Mouse (Mus musculus) hindbrain, embryonic 14.5 days (tissue): ENCODE measurements around the gene Uqcrc2. TPM values are rescaled to one million over a fixed set of nuclear protein-coding genes. Genes with fewer than 3 reads are reported as not detected.

ENCODE experiments used
- ATAC-seq: fragments of 200-750 bp; cut with Nextera tagmentation; 2 replicates; pipeline ENCODE4 v1.8.0; 2017; ENCODE audit warnings: moderate number of reproducible peaks, mild to moderate bottlenecking, moderate TSS enrichment, moderate library complexity; ENCODE audit not compliant: low FRiP score
- DNase-seq: peaks from one replicate; pipeline ENCODE4 v3.0.0-alpha.2; 2015; ENCODE audit warnings: low spot score
- H3K27ac ChIP-seq: fragments of 300-500 bp; sonication (generic); 2 replicates; pipeline ENCODE4 v1.5.1; 2014; ENCODE audit warnings: mild to moderate bottlenecking, moderate library complexity
- H3K27me3 ChIP-seq: fragments of 300-500 bp; sonication (generic); 2 replicates; pipeline ENCODE4 v1.6.1; 2014; ENCODE audit warnings: mild to moderate bottlenecking, low read length, mixed read lengths; ENCODE audit not compliant: control insufficient read depth, insufficient read depth
- H3K36me3 ChIP-seq: fragments of 300-500 bp; sonication (generic); replicated peaks from 2 replicates; pipeline ENCODE4 v1.6.1; 2014; ENCODE audit not compliant: control insufficient read depth, insufficient read depth
- H3K4me1 ChIP-seq: fragments of 300-500 bp; sonication (generic); replicated peaks from 2 replicates; pipeline ENCODE4 v1.6.1; 2014; ENCODE audit warnings: antibody characterized with exemption, low read length, mixed read lengths; ENCODE audit not compliant: control insufficient read depth, insufficient read depth
- H3K4me2 ChIP-seq: fragments of 300-500 bp; sonication (generic); replicated peaks from 2 replicates; pipeline ENCODE4 v1.6.1; 2014; ENCODE audit warnings: mild to moderate bottlenecking, moderate library complexity
- H3K4me3 ChIP-seq: fragments of 300-500 bp; sonication (generic); replicated peaks from 2 replicates; pipeline ENCODE4 v1.5.1; 2014; ENCODE audit warnings: mild to moderate bottlenecking, low read length
- H3K9ac ChIP-seq: fragments of 300-500 bp; sonication (generic); 2 replicates; pipeline ENCODE4 v1.6.1; 2014
- H3K9me3 ChIP-seq: fragments of 300-500 bp; sonication (generic); 2 replicates; pipeline ENCODE4 v1.6.1; 2016; ENCODE audit warnings: low read length; ENCODE audit not compliant: control insufficient read depth
- WGBS: fragments of 180-500 bp; shearing (Covaris S2); extraction: QIAGEN DNeasy Blood & Tissue Kit; methylation state at CpG from one replicate; pipeline ENCODE4 v1.1.7; 2014; 5-methylcytosine and 5-hydroxymethylcytosine counted together
- polyA plus RNA-seq: library from polyadenylated mRNA; unstranded; fragments of >200 nt; fragmentation: Nextera tagmentation; extraction: Ambion mirVana; gene quantifications from 2 replicates; pipeline ENCODE4 v1.2.1, GENCODE M21; 2014

Gene Uqcrc2
- polyA plus RNA-seq, 1 experiment from 2014 or later: 249 TPM

GRCm38 (mm10) chr7:120682002-120682401 is 47.0 kb downstream of the Uqcrc2 start:
- no peaks in the 10 kb centered on the region for H3K9me3 ChIP-seq
- no peak overlapping the region for H3K27ac ChIP-seq

GRCm38 (mm10) chr7:120684731-120685161 is 49.8 kb downstream of the Uqcrc2 start:
- Histone ChIP-seq H3K27ac (no peak overlapping the region), H3K27me3 (no peaks in the 10 kb centered on the region), H3K4me2 (no peak overlapping the region), H3K4me1 (peaks cover 16% of the 10 kb centered on the region), H3K4me3 (no peak overlapping the region), H3K9me3 (no peaks in the 10 kb centered on the region), H3K9ac (no peak overlapping the region), H3K36me3 (no peaks in the 10 kb centered on the region; the same call in 1 of the 2 replicates)
- ATAC-seq (no peak), DNase-seq (no peak)
- 91% methylated on average over 2 of the region's 2 CpGs for WGBS

More at GRCm38 (mm10) chr7:120682002-120682401, 47.0 kb downstream of the Uqcrc2 start:
- Histone ChIP-seq H3K27me3 (no peaks in the 10 kb centered on the region), H3K4me1 (peaks cover 35% of the 10 kb centered on the region), H3K9ac (no peak overlapping the region), H3K4me2 (no peak overlapping the region), H3K36me3 (no peaks in the 10 kb centered on the region; the same call in 1 of the 2 replicates), H3K4me3 (no peak overlapping the region)
- ATAC-seq (no peak), DNase-seq (no peak)
- WGBS: 83% methylated on average over 4 of the region's 4 CpGs

GRCm38 (mm10) chr7:120685227-120685626 is 50.3 kb downstream of the Uqcrc2 start:
- Histone ChIP-seq H3K4me1 (peaks cover 12% of the 10 kb centered on the region; the same call in 1 of the 2 replicates), H3K4me3 (no peak overlapping the region), H3K27me3 (no peaks in the 10 kb centered on the region), H3K36me3 (no peaks in the 10 kb centered on the region; the same call in 1 of the 2 replicates), H3K9ac (no peak overlapping the region), H3K27ac (no peak overlapping the region), H3K4me2 (no peak overlapping the region), H3K9me3 (no peaks in the 10 kb centered on the region)
- 81% methylated on average over 6 of the region's 6 CpGs for WGBS
- ATAC-seq (no peak), DNase-seq (no peak)

- Histone ChIP-seq H3K27me3 (no peaks in the 10 kb centered on the region), H3K9ac (no peak overlapping the region), H3K4me2 (no peak overlapping the region), H3K36me3 (peaks cover 7% of the 10 kb centered on the region), H3K4me1 (0 out of 2 replicates have a peak, but pooled peaks cover 2% of the 10 kb centered on the region), H3K9me3 (no peaks in the 10 kb centered on the region), H3K27ac (no peak overlapping the region), H3K4me3 (no peak overlapping the region)
- ATAC-seq: no peak
- DNase-seq: no peak
- 71% methylated on average over 4 of the region's 4 CpGs for WGBS
Observed at GRCm38 (mm10) chr7:120690634-120691033, 55.7 kb downstream of the Uqcrc2 start.

- ATAC-seq (no peak), DNase-seq (no peak)
- H3K36me3 ChIP-seq: peaks cover 7% of the 10 kb centered on the region
- no peaks in the 10 kb centered on the region for H3K9me3 ChIP-seq
- no peaks in the 10 kb centered on the region for H3K27me3 ChIP-seq
- H3K9ac ChIP-seq: no peak overlapping the region
- no peaks in the 10 kb centered on the region for H3K4me1 ChIP-seq
- no peak overlapping the region for H3K4me2 ChIP-seq
- over 99% methylated on average over 5 of the region's 5 CpGs for WGBS
- H3K4me3 ChIP-seq: no peak overlapping the region
- no peak overlapping the region for H3K27ac ChIP-seq
Observed at GRCm38 (mm10) chr7:120693831-120694375, 58.9 kb downstream of the Uqcrc2 start.

- DNase-seq: no peak
- Histone ChIP-seq H3K27ac (no peak overlapping the region), H3K27me3 (no peaks in the 10 kb centered on the region), H3K4me3 (no peak overlapping the region), H3K4me2 (no peak overlapping the region), H3K4me1 (no peaks in the 10 kb centered on the region), H3K36me3 (peaks cover 7% of the 10 kb centered on the region), H3K9me3 (no peaks in the 10 kb centered on the region), H3K9ac (no peak overlapping the region)
- ATAC-seq: no peak
- 22% methylated on average over 6 of the region's 6 CpGs for WGBS
Observed at GRCm38 (mm10) chr7:120695196-120695595, 60.2 kb downstream of the Uqcrc2 start.

GRCm38 (mm10) chr7:120695641-120696040 is 60.7 kb downstream of the Uqcrc2 start:
- no peak overlapping the region for H3K4me2 ChIP-seq
- ATAC-seq (no peak), DNase-seq (no peak)
- peaks cover 7% of the 10 kb centered on the region for H3K36me3 ChIP-seq
- 52% methylated on average over 1 of the region's 1 CpGs for WGBS
- H3K4me3 ChIP-seq: no peak overlapping the region
- H3K9me3 ChIP-seq: no peaks in the 10 kb centered on the region
- no peak overlapping the region for H3K9ac ChIP-seq
- H3K27me3 ChIP-seq: no peaks in the 10 kb centered on the region
- no peak overlapping the region for H3K27ac ChIP-seq
- no peaks in the 10 kb centered on the region for H3K4me1 ChIP-seq

GRCm38 (mm10) chr7:120696331-120696730 is 61.4 kb downstream of the Uqcrc2 start:
- Histone ChIP-seq H3K27me3 (no peaks in the 10 kb centered on the region), H3K4me3 (no peak overlapping the region), H3K9me3 (no peaks in the 10 kb centered on the region), H3K9ac (no peak overlapping the region), H3K27ac (no peak overlapping the region), H3K36me3 (peaks cover 7% of the 10 kb centered on the region), H3K4me1 (no peaks in the 10 kb centered on the region), H3K4me2 (no peak overlapping the region)
- no peak for ATAC-seq
- no peak for DNase-seq
- 83% methylated on average over 2 of the region's 2 CpGs for WGBS

- no peak for DNase-seq
- no peaks in the 10 kb centered on the region for H3K9me3 ChIP-seq
- no peaks in the 10 kb centered on the region for H3K36me3 ChIP-seq
- H3K9ac ChIP-seq: no peak overlapping the region
- no peak overlapping the region for H3K4me3 ChIP-seq
- H3K4me1 ChIP-seq: no peaks in the 10 kb centered on the region
- WGBS: 95% methylated on average over 6 of the region's 6 CpGs
- no peak for ATAC-seq
- H3K27ac ChIP-seq: no peak overlapping the region
- no peaks in the 10 kb centered on the region for H3K27me3 ChIP-seq
- no peak overlapping the region for H3K4me2 ChIP-seq
Observed at GRCm38 (mm10) chr7:120699586-120699985, 64.6 kb downstream of the Uqcrc2 start.

- Histone ChIP-seq H3K4me2 (no peak overlapping the region), H3K4me3 (no peak overlapping the region), H3K9me3 (no peaks in the 10 kb centered on the region), H3K36me3 (no peaks in the 10 kb centered on the region), H3K27ac (no peak overlapping the region), H3K4me1 (no peaks in the 10 kb centered on the region), H3K27me3 (no peaks in the 10 kb centered on the region), H3K9ac (no peak overlapping the region)
- ATAC-seq: no peak
- WGBS: 89% methylated on average over 3 of the region's 3 CpGs
- no peak for DNase-seq
Observed at GRCm38 (mm10) chr7:120703888-120704287, 68.9 kb downstream of the Uqcrc2 start.
